Mouse (Mus musculus): Measurements from ENCODE around the gene Sult1a1. TPM values are rescaled to one million over a fixed set of nuclear protein-coding genes. Genes with fewer than 3 reads are reported as not detected.

Gene Sult1a1
- polyA plus RNA-seq (2015; fragmentation: Nextera tagmentation; extraction: Ambion mirVana) = 13.0 and 14.2 TPM in 2 replicates

- H3K4me3 ChIP-seq = peak within 1 kb of the TSS; percentile 16; the same call in 1 of the 2 replicates
- WGBS = 24% methylated on average over 1 of the region's 1 CpGs
Observed at GRCm38 (mm10) chr7:126676207-126676606, at the start of gene Sult1a1. TSS of gene Sult1a1 (minus strand) at chr7:126676432.

GRCm38 (mm10) chr7:126725667-126726066, 49.4 kb upstream of the Sult1a1 start:
- no peak for ATAC-seq (replicated peaks; ENCODE audit: insufficient number of reproducible peaks, insufficient read depth, low FRiP score, low read depth)
- H3K27ac ChIP-seq = no peak overlapping the region
- H3K9ac ChIP-seq = no peak overlapping the region
- no peak overlapping the region for H3K4me3 ChIP-seq
- WGBS = 68% methylated on average over 5 of the region's 5 CpGs
- H3K9me3 ChIP-seq (replicated peaks) = no peaks in the 10 kb centered on the region
- H3K27me3 ChIP-seq = no peaks in the 10 kb centered on the region
- no peak overlapping the region for H3K4me2 ChIP-seq
- no peaks in the 10 kb centered on the region for H3K4me1 ChIP-seq (replicated peaks)
- no peaks in the 10 kb centered on the region for H3K36me3 ChIP-seq

More at GRCm38 (mm10) chr7:126676207-126676606, at the start of gene Sult1a1:
- Histone ChIP-seq H3K27me3 (no peaks in the 10 kb centered on the region), H3K36me3 (peaks cover 7% of the 10 kb centered on the region), H3K4me2 (peak within 1 kb of the TSS; percentile 42), H3K4me1 (replicated peaks) (peaks cover 16% of the 10 kb centered on the region), H3K27ac (peak within 1 kb of the TSS; percentile 84), H3K9ac (no peak within 1 kb of the TSS), H3K9me3 (replicated peaks) (no peaks in the 10 kb centered on the region)
- peak; percentile 75 for ATAC-seq (replicated peaks; ENCODE audit: insufficient number of reproducible peaks, insufficient read depth, low FRiP score, low read depth)

- no peaks in the 10 kb centered on the region for H3K4me1 ChIP-seq (replicated peaks)
Observed at GRCm38 (mm10) chr7:126725077-126725476, 48.8 kb upstream of the Sult1a1 start.

GRCm38 (mm10) chr7:126721635-126722034, 45.4 kb upstream of the Sult1a1 start:
- Histone ChIP-seq H3K27me3 (no peaks in the 10 kb centered on the region), H3K9ac (no peak overlapping the region), H3K4me3 (no peak overlapping the region), H3K4me2 (no peak overlapping the region), H3K9me3 (replicated peaks) (no peaks in the 10 kb centered on the region), H3K36me3 (no peaks in the 10 kb centered on the region), H3K4me1 (replicated peaks) (no peaks in the 10 kb centered on the region), H3K27ac (no peak overlapping the region)
- 90% methylated on average over 13 of the region's 13 CpGs for WGBS
- ATAC-seq (replicated peaks; ENCODE audit: insufficient number of reproducible peaks, insufficient read depth, low FRiP score, low read depth) = no peak

More at GRCm38 (mm10) chr7:126725077-126725476, 48.8 kb upstream of the Sult1a1 start:
- WGBS = 54% methylated on average over 3 of the region's 3 CpGs
- no peak for ATAC-seq (replicated peaks; ENCODE audit: insufficient number of reproducible peaks, insufficient read depth, low FRiP score, low read depth)
- Histone ChIP-seq H3K4me3 (no peak overlapping the region), H3K9me3 (replicated peaks) (no peaks in the 10 kb centered on the region), H3K36me3 (no peaks in the 10 kb centered on the region), H3K27ac (no peak overlapping the region), H3K4me2 (no peak overlapping the region), H3K27me3 (no peaks in the 10 kb centered on the region), H3K9ac (no peak overlapping the region)

GRCm38 (mm10) chr7:126718787-126719337, 42.6 kb upstream of the Sult1a1 start:
- 91% methylated on average over 5 of the region's 5 CpGs for WGBS
- no peaks in the 10 kb centered on the region for H3K9me3 ChIP-seq (replicated peaks)
- no peak for ATAC-seq (replicated peaks; ENCODE audit: insufficient number of reproducible peaks, insufficient read depth, low FRiP score, low read depth)
- no peak overlapping the region for H3K4me3 ChIP-seq
- H3K4me2 ChIP-seq = no peak overlapping the region
- H3K27me3 ChIP-seq = no peaks in the 10 kb centered on the region
- no peaks in the 10 kb centered on the region for H3K36me3 ChIP-seq
- H3K9ac ChIP-seq = no peak overlapping the region
- H3K4me1 ChIP-seq (replicated peaks) = no peaks in the 10 kb centered on the region
- no peak overlapping the region for H3K27ac ChIP-seq

- Histone ChIP-seq H3K4me1 (replicated peaks) (no peaks in the 10 kb centered on the region), H3K4me3 (no peak overlapping the region), H3K9ac (no peak overlapping the region), H3K27ac (no peak overlapping the region), H3K4me2 (no peak overlapping the region), H3K36me3 (no peaks in the 10 kb centered on the region), H3K9me3 (replicated peaks) (no peaks in the 10 kb centered on the region), H3K27me3 (no peaks in the 10 kb centered on the region)
- no peak for ATAC-seq (replicated peaks; ENCODE audit: insufficient number of reproducible peaks, insufficient read depth, low FRiP score, low read depth)
- 76% methylated on average over 3 of the region's 3 CpGs for WGBS
Observed at GRCm38 (mm10) chr7:126717566-126717965, 41.3 kb upstream of the Sult1a1 start.

- Histone ChIP-seq H3K4me3 (no peak overlapping the region), H3K9me3 (replicated peaks) (no peaks in the 10 kb centered on the region)
- ATAC-seq (replicated peaks; ENCODE audit: insufficient number of reproducible peaks, insufficient read depth, low FRiP score, low read depth) = no peak
Observed at GRCm38 (mm10) chr7:126715679-126716078, 39.4 kb upstream of the Sult1a1 start.

GRCm38 (mm10) chr7:126711910-126712309, 35.7 kb upstream of the Sult1a1 start:
- ATAC-seq (replicated peaks; ENCODE audit: insufficient number of reproducible peaks, insufficient read depth, low FRiP score, low read depth) = no peak
- WGBS = 73% methylated on average over 3 of the region's 3 CpGs

More at GRCm38 (mm10) chr7:126715679-126716078, 39.4 kb upstream of the Sult1a1 start:
- Histone ChIP-seq H3K4me2 (no peak overlapping the region), H3K9ac (no peak overlapping the region), H3K4me1 (replicated peaks) (no peaks in the 10 kb centered on the region), H3K27me3 (no peaks in the 10 kb centered on the region), H3K27ac (no peak overlapping the region), H3K36me3 (no peaks in the 10 kb centered on the region)
- WGBS = 70% methylated on average over 4 of the region's 4 CpGs

GRCm38 (mm10) chr7:126710266-126710665, 34.0 kb upstream of the Sult1a1 start:
- Histone ChIP-seq H3K9ac (no peak overlapping the region), H3K27ac (no peak overlapping the region), H3K4me3 (no peak overlapping the region), H3K4me1 (replicated peaks) (no peaks in the 10 kb centered on the region), H3K9me3 (replicated peaks) (no peaks in the 10 kb centered on the region), H3K36me3 (no peaks in the 10 kb centered on the region), H3K4me2 (no peak overlapping the region), H3K27me3 (peaks cover 10% of the 10 kb centered on the region)
- ATAC-seq (replicated peaks; ENCODE audit: insufficient number of reproducible peaks, insufficient read depth, low FRiP score, low read depth) = no peak
- WGBS = 67% methylated on average over 4 of the region's 4 CpGs

More at GRCm38 (mm10) chr7:126711910-126712309, 35.7 kb upstream of the Sult1a1 start:
- Histone ChIP-seq H3K4me1 (replicated peaks) (no peaks in the 10 kb centered on the region), H3K36me3 (no peaks in the 10 kb centered on the region), H3K4me3 (no peak overlapping the region), H3K9me3 (replicated peaks) (no peaks in the 10 kb centered on the region), H3K9ac (no peak overlapping the region), H3K27ac (no peak overlapping the region), H3K27me3 (no peaks in the 10 kb centered on the region), H3K4me2 (no peak overlapping the region)

GRCm38 (mm10) chr7:126708175-126708952, 32.1 kb upstream of the Sult1a1 start:
- Histone ChIP-seq H3K36me3 (no peaks in the 10 kb centered on the region), H3K4me1 (replicated peaks) (peaks cover 13% of the 10 kb centered on the region), H3K4me3 (no peak overlapping the region), H3K4me2 (no peak overlapping the region), H3K9ac (no peak overlapping the region), H3K9me3 (replicated peaks) (no peaks in the 10 kb centered on the region), H3K27me3 (peaks cover 29% of the 10 kb centered on the region), H3K27ac (no peak overlapping the region)
- WGBS = 77% methylated on average over 10 of the region's 10 CpGs
- no peak for ATAC-seq (replicated peaks; ENCODE audit: insufficient number of reproducible peaks, insufficient read depth, low FRiP score, low read depth)

- peaks cover 36% of the 10 kb centered on the region for H3K27me3 ChIP-seq
- H3K27ac ChIP-seq = no peak within 1 kb of the TSS
- ATAC-seq (replicated peaks; ENCODE audit: insufficient number of reproducible peaks, insufficient read depth, low FRiP score, low read depth) = no peak
Observed at GRCm38 (mm10) chr7:126707442-126708174, 31.4 kb upstream of the Sult1a1 start, which contains the start of gene Coro1a. TSS of gene Coro1a (minus strand) at chr7:126707787.

More at GRCm38 (mm10) chr7:126707442-126708174, 31.4 kb upstream of the Sult1a1 start, which contains the start of gene Coro1a:
- Histone ChIP-seq H3K36me3 (no peaks in the 10 kb centered on the region), H3K9me3 (replicated peaks) (no peaks in the 10 kb centered on the region), H3K4me2 (no peak within 1 kb of the TSS), H3K4me3 (no peak within 1 kb of the TSS), H3K4me1 (replicated peaks) (peaks cover 13% of the 10 kb centered on the region), H3K9ac (no peak within 1 kb of the TSS)
- 78% methylated on average over 19 of the region's 19 CpGs for WGBS
